Mouse (Mus musculus) frontal cortex, postnatal 14 days (tissue): ENCODE measurements around the gene Rdh13.

Experiments
- DNase-seq, 2 experiments: peaks; one replicate each; pipeline ENCODE4 v3.0.0; 2022; ENCODE audit warnings: low spot score in 2 of 2

Rdh13 gene

DNA sequence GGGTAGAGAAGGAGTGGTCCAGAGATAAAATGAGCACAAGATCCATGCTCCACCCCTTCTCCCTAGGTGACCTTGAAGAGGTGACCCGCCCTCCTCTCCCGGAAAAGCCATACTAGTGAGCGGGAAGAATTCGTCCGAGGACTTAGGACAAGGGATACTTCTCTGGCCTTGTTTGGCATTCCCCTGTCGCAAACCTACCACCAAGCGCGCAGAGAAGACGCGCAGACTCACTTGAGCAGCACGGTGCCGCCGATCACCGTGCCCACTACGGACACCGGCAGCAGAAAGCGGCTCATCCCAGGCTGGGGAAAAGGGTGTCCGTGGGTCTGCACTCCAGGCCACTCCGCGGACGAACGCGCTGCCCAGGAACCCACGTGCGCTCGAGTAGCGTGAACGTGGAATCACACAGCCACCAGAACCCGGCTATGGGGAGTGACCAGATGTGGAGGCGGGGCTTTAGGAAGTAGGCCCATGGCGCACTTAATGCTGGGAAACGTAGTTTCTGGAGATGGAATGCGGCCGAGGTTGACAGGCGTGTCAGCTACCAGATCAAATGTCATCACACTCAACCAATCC lies at the start of gene Rdh13:
Rdh13 (minus strand) TSS at position 434 of the 576 bp plus-strand sequence.
- peak; percentile 84 to 85 for DNase-seq

DNA sequence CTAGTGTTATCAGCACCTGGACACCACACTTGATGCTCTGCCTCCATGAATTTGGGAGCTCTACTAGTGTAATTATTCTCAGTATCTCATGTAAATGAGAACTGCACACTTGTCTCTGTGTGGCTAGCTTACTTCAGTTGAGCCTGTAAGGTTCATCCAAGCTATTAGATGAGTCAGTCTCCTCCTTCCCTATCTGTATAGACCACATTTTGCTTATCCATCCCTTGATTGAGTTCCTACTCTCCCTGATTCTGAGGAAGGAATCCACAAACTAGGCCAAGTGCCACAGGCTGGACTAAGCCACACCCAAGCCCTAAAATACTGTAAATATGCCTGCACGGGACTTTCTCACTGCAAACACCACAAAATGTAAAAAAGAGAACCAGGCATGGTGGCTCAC lies 48.5 kb upstream of the Rdh13 start:
- no peak for DNase-seq

DNA sequence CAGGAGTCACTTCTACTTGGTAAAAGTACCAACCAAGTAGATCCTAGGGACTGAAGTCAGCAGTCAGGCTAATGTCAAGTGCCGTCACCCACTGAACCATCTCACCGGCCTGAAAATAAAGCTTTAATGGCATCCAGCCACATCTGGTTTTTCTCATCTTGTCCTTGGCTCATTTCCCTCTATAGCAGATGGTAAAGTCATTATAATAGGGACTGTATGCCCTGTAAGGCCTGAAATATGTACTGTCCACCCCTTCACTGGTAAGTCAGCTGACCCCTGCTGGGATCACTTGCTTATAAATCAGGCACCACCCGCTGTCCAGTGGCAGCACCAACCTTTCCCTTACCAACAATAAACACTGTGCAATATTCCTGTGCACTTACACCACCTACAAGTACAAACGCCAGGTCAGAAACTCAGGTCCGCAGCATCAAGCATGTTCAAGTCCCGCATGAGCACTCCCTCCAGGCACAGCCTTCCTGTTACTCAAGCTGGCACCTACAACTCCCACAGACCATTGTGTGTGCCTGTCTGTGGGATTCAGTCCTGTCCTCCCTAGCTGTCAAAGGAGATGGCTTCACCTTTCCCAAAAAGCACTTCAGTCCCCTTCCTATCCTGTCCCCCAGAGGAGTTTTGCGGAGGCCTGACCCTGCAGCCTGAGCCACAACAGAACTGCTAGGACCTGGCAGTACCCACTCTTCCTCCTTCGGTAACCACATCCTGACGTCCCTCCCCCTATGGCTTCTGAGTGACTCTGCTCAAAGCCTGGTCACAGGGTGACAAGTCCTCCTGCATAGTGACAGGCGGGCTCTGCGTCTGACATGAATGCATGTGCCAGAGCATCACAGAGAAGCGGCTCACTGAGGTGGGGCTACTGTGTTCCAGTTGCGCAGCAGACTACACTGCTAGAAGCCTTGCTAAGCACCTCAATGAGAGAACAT lies 47.1 kb upstream of the Rdh13 start:
- DNase-seq = no peak

DNA sequence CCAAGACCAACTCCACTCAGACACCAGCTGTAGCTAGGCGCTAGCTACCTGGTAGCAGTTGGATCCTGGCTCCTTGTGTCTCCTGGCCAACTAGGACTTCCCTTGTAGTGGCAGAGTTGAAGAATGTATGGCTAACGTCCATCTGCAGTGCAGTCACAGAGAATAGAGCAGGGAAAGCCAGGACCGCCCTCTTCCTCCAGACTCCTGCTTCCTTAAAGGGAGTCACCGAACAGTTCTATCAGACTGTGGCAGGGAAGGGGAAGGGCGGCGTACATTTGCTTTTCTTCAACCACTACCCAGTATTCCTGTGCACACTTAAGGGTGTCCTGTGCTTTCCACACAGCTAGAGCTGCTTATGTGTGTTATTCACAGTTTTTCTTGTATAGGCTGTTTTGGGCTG lies 45.9 kb upstream of the Rdh13 start:
- DNase-seq = no peak

DNA sequence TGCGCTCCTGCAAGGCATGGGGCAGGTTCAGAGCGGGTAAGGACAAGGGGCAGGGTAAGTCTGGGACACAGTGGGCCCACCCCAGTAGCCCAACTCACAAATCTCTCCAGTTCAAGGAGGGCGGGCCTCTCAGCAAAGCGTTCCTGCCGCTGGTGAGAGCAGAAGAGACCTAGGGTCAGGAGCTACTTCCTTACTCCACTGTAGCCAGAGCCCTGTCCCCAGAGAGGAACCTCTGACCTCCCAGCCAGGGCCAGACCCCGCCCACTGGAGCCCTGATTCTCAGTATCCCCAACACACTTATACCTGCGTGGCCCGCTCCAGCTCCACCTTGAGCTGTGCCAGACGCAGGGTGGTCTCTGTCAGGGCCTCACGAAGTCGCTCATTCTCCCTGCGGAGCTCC lies 36.8 kb upstream of the Rdh13 start:
- DNase-seq = no peak

DNA sequence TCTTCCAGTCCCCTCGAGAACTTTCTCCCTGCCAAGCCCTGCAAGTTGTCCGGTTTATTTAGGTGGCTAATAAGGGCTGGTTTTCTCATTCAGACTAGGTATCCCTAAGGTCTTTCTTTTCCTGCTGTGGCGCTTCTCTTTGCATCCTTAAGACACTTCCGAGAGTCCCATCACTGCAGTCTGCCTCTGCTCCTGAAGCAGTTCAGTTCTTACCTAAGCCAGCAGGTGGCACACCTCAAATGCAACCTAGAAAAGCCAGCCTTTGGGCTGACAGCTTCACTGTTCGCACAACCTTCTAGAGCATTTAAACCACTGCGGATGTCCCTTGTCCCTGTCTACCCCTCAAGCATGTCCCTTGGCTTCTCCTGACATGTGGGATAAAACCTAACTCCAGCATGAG lies 34.2 kb upstream of the Rdh13 start:
- DNase-seq = no peak

DNA sequence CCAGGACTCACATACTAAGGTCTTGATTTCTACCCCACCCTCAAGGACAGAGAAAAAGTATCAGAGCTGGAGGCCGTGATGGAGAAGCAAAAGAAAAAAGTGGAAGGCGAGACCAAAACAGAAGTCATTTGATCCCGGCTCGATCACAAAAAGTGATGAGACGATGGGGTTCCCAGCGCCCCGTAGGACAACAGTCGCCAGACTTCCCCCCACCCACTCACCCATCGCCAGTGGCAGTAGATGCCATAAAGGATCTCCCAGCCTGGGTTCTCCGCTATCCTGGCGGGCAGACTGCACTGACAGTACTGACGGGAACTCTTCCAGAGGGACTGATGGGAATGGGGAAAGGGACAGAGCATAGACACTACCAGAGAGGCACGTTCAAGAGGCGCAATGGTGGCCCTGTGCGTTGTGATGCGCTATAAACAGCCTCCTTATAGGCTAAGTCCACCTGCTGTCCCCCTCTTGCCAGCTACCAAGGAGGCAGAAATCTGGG lies 33.4 kb upstream of the Rdh13 start:
- DNase-seq = no peak

DNA sequence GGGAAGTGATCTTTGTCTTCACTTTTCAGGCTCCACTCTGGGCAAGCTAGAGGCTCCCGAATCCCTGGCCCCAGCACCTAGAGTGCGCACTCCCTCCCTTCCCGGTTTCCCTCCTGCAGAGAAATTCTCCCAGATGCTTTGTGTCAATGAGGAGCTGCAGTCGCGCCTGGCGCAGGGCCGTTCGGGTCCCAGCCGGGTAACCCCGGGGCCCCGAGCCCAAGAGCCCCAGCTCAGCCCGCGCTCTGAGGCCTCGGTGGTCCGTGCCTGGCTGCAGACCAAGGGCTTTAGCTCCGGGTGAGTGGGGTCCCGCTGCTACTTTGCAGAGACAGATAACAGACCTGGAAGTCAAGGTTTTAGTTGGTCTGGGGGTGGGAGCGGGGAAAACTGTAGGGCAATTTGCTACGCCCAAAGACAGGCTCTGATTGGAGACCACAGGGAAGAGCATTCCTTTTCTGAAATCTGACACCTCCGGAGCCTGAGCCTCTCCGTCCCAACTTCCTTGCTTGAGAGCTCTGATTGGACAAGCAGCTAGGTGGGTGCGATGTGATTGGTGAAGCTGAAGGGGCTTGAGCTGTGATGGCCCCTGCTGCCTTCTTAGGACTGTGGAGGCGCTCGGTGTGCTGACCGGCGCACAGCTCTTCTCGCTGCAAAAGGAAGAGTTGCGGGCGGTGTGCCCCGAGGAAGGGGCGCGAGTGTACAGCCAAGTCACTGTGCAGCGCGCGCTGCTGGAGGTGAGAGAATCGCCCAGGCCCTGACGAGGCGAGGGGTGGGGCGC lies 32.8 kb upstream of the Rdh13 start:
- DNase-seq = peak in 1 of 2 experiments; percentile 60

DNA sequence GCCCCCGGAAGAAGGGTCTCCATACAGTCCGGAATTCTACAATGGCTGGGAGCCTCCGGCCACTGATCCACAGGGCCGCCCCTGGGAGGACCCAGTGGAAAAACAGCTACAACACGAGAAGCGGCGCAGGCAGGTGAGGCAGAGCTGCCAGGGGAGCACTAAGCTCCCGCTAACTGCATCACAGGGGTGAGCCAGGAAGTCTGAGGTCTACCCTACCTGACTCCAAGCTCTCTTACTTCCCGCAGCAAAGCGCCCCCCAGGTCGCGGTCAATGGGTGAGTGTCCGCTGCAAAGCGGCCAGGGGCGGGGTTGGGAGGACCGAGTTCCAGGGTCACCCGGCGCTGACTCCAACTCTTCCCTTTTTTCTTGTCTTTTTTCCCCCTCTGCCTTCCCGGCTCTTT lies 28.5 kb upstream of the Rdh13 start:
- no peak for DNase-seq

DNA sequence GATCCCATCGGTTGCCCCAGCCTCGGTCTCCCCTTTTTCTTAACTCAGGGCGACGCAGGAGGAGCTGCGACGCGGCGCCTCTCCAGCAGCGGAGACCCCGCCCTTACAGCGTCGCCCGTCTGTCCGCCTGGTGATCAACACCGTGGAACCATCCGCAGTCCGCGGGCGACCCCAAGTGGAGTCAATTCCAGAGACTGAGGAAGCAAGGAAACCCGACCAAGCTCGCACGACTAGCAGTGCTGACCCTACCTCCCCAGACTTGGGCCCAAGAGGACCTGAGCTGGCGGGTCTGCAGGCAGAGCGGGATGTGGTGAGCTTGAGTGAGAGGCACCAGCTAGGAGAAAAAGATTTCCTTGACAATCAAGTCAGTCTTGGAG lies 25.7 kb upstream of the Rdh13 start:
- peak; percentile 73 to 85 for DNase-seq

DNA sequence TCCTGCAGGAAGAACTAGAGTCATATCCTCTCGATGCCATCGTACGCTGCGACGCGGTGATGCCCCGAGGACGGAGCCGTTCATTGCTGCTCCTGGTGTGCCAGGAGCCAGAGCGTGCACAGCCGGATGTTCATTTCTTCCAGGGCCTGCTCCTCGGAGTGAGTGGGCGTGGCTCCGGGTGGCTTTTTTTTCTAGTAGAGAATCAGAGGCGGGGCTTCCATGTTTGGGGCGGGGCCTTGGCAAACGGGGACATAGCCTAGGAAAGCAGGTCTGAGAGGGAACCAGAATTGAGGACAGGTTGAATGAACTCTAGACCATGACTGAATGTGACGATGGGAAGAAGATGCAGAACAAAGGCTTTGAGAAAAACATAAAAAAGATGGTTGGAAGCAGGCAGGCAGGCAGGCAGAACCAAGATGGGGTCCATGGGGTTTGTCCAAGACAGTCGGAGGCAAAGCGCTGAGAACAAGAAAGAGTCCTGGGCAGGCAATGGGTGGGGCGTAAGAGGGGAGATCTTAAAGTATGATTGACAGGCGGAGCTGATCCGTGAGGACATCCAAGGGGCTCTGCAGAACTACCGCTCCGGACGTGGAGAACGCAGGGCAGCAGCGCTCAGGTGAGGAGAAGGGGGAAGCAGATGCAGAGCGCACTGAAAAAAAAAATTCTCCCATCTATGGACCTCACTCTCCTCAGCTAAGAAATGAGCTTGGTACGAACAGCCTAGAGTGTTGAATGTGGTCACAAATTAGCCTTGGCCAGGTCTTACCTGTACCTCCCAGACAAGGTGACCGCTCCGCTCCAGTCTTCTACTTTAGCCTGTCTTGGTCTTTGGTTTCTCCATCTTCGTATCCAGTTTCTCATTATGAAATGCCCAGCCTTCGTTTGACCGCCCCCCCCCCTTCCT lies 25.1 kb upstream of the Rdh13 start:
- peak in 1 of 2 experiments; percentile 44 for DNase-seq

DNA sequence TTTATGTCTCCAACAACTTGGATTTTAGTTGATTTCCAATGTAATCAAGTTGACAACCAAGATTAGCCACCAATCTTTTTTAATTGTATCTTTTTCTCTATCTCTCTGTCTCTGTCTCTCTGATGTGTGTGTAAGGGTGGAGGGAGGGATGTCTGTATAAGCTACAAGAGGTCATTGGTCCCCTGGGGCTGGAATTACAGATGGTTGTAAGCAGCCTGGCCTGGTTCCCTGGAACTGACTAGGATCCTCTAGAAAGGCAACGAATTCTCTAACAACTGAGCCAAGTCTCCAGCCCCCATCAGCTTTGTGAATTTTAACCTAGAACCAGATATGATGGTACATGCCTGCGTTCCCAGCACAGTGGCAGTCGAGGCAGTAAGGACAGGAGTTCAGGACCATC lies 22.4 kb upstream of the Rdh13 start:
- no peak for DNase-seq

DNA sequence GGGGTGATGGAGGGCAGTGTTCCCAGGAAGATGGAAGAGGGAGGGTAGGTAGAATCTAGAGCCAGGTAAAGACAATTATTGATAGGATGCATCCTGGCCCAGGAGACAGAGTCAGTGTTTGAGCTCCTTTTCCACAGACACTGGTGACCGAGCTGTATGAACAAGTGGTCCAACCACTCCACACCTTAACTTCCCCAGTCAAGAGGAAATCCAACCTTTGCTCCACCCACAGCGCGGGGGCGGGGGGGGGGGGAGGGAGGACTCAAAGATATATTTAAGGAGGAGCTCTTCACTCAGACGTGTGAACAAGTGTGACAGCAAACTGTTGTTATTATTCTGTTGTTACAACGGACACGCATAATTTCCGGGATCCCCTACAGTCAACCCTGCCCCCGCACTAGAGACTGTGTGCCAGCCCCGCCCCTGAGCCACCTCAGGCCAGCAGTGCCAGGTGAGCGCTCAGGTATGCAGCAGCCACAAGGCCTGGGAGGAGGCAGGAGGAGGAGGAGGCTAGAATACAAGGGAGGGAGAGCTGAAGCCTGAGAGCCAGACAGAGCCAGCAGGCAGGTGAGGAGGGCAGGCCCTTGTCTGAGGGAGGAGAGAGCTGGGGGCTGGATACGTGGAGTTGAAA lies 18.9 kb upstream of the Rdh13 start:
- no peak for DNase-seq

DNA sequence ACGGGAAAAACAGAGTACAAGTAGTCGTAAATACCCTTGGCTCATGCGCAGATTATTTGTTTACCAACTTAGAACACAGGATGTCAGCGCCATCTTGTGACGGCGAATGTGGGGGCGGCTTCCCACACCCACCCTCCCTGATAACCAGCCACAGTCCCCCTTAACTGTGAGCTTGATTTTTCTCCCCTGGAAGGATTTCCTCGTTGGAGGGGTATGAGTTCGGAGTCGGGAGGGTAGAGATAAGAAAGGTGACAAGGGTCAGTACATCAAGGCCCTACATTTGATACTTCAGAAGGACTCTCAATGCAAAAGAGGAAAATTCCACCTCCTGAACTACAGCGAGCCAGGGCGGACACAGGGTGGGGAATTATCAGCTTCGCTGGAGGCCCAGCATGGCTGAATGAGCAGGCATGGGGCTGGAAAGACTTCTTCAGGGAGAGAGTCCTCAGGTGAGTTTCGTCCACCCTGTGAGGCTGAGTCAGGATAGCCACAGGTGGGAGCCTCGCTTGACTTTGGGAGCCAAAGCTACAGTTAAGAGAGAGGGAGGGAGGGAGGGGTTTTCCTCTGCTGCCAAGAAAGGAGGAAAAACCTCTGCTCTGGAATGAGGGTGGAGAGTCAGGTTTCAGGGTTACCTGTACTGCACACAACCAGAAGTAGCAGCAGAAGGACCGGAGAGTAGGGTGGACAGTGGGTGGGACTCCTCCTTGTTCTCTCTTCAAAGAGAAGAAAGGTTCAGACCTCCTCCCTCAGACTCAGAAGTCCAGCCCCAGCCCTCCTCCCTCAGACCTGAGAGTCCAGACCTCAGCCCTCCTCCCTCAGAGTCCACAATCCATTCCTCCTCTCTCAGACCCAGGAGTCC lies 15.4 kb upstream of the Rdh13 start, which contains the start of gene Eps8l1:
Eps8l1 (plus strand) TSS at position 99 of the 859 bp plus-strand sequence.
- no peak for DNase-seq

DNA sequence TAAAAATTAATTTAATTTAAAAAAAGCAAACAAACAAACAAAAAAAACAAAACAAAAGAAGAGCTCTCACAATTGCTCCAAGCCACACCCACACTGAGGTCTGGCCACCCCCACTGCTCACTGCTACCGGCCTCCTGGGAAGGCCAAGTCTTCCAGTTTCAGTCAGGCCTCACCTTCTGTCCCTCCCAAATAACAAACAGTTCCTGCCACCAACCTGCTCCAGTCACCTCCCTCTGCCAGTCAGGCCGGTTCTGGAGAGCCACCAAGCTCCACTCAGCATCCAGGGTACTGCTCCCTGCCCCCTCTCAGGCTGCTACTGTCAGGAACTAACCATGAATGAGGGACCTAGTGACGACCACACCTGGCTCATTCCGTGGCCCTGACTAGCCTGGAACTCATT lies 7.2 kb upstream of the Rdh13 start:
- DNase-seq = no peak

DNA sequence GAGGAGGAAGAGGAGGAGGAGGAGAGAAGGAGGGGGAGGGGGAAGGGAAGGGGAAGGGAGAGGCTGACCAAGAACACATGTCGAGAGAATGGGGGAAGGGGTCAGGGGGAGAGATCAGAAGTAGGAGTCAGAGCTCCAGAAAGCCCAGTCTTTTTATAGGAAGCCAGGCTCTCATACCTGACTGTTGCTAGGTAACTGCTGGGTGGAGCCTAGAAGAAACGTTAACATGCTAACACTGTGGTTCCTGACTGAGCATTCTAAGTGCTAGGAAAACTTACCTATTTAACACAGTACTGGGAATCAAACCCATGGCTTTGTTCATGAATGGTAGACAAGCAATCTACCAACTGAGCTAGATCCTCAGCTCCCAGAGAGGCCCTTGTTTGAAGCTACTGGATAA lies 3.8 kb upstream of the Rdh13 start:
- no peak for DNase-seq

DNA sequence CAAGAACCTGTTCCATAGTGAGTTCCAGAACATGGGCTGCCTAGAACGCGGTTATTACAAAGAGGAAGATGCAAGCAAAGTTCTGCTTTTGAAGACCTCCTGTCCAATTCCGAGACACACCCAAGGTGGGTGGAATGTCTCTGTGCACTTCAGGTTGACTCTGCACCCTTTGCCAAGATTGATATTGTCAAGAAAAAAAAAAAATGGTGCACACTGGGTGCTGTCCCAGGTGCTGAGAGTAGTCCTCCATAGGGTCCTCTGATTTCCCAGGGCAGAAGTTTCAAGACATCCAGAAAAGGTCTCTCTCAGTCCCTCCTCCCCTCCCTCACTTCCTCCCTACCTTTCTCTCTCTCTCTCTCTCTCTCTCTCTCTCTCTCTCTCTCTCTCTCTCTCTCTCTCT lies 3.0 kb upstream of the Rdh13 start:
- DNase-seq = no peak

DNA sequence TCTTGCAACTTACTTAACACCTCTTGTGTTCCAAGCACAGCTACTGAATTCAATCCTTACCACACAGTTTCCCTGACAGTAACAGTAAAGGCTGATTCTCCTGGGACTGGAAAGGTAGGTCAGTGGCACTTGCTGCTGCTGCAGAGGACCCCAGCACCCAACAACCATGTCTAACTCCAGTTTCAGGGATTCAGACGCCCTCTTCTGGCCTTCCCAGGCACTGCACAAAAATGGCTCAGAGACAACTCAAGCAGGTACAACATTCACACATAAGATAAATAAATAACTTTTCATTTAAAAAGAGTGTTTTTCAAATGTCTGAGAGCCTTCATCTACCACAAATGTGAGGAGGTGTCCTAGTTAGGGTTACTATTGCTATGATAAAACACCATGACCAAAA lies 1.7 kb upstream of the Rdh13 start:
- DNase-seq = no peak

DNA sequence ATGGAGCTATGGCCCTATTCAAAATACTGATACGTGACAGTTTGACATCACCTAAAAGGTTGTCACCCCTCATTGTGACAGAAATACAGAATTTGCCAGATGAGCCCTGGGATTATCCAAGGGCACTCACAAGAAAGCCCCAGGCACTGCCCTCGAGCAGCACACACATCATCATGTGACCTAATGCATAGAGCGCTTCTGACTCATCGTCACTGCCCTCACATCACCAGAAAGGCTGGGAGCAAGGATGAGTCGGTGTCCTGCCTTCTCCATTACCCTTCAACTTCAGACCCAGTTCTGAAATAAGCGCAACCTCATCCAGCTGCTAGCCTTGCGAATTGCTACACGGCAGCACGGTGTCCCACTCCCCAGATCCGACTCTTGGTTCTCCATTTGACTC lies 4.9 kb downstream of the Rdh13 start:
- no peak for DNase-seq

DNA sequence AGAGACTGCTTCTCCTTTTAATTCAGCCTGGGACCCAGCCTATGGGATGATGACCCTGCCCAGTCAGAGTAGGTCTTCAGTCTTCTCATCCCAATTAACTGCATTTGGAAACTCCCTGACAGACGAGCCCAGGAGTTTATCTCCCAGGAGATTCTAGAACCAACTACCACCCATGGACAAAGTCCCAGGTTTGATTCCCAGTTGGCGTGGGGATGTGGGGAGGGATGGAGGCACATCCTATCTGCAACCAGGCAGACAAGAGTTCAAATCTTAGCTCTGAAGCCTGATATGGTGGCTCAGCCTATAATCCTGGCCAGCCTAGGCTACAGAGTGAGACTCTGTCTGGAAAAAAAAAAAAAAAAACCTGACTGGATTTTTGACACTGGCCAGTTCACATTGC lies 7.7 kb downstream of the Rdh13 start:
- DNase-seq = no peak
